ENCODE assay signal across 8 mouse cellular contexts in genomic region chr13:48260690-48261278, GRCm38 (mm10). TPM values are rescaled to one million over a fixed set of nuclear protein-coding genes. Genes with fewer than 3 reads are reported as not detected.
DNase-seq lines count a peak whose midpoint lies in the region; ATAC-seq and TF ChIP-seq lines count a peak whose summit lies in the region.

Gene Id4, plus strand, starts transcription at chr13:48261228.

- DNase-seq in G1E (ENCODE audit: low spot score): no peak
- DNase-seq in cerebellum, adult 11-12 months: peak; percentile 88
- peak; percentile 92 to 97 for DNase-seq in heart, postnatal 14 days
- peak; percentile 52 for DNase-seq in large intestine, adult 2 months (ENCODE audit: low read depth, low spot score)
- peak; percentile 95 for DNase-seq in ovary, adult 18-20 months (ENCODE audit: low spot score)
- peak; percentile 15 for DNase-seq in thymus, postnatal 25 days

- H3K4me2 ChIP-seq in forebrain, embryonic 16.5 days (ENCODE audit: low read length): peak within 1 kb of the TSS; percentile 92
- peak within 1 kb of the TSS; percentile 70 for H3K4me2 ChIP-seq in liver, embryonic 15.5 days

- peak within 1 kb of the TSS; percentile 8; the same call in 1 of the 2 replicates for H3K4me3 ChIP-seq in G1E (ENCODE audit: low read depth, low read length)
- H3K4me3 ChIP-seq in forebrain, embryonic 16.5 days (replicated peaks; ENCODE audit: low read length): peak within 1 kb of the TSS; percentile 91
- peak within 1 kb of the TSS; percentile 52 for H3K4me3 ChIP-seq in liver, embryonic 15.5 days (replicated peaks)

- no peaks in the 10 kb centered on the region for H3K36me3 ChIP-seq in G1E (replicated peaks)
- H3K36me3 ChIP-seq in forebrain, embryonic 16.5 days (ENCODE audit: control insufficient read depth, insufficient read depth): no peaks in the 10 kb centered on the region
- H3K36me3 ChIP-seq in liver, embryonic 15.5 days (replicated peaks): no peaks in the 10 kb centered on the region

- H3K27ac ChIP-seq in forebrain, embryonic 16.5 days (ENCODE audit: low read length): peak within 1 kb of the TSS; percentile 96
- no peak within 1 kb of the TSS for H3K27ac ChIP-seq in liver, embryonic 15.5 days (replicated peaks)

- no peaks in the 10 kb centered on the region for H3K4me1 ChIP-seq in G1E (ENCODE audit: insufficient read depth, low read depth, low read length)
- H3K4me1 ChIP-seq in forebrain, embryonic 16.5 days (replicated peaks; ENCODE audit: control insufficient read depth, insufficient read depth, low read length): peaks cover 25% of the 10 kb centered on the region
- H3K4me1 ChIP-seq in liver, embryonic 15.5 days (replicated peaks): 0 out of 2 replicates have a peak, but pooled peaks cover 6% of the 10 kb centered on the region

- H3K9me3 ChIP-seq in G1E (replicated peaks): peaks cover 30% of the 10 kb centered on the region
- no peaks in the 10 kb centered on the region for H3K9me3 ChIP-seq in forebrain, embryonic 16.5 days (ENCODE audit: control insufficient read depth, low read length)
- no peaks in the 10 kb centered on the region for H3K9me3 ChIP-seq in liver, embryonic 15.5 days (replicated peaks)

- no peak for ATAC-seq in G1E (ENCODE audit: extremely low read depth, insufficient number of reproducible peaks, low FRiP score, poor library complexity, severe bottlenecking)
- ATAC-seq in forebrain, embryonic 16.5 days: peak; percentile 95
- peak; percentile 84 for ATAC-seq in liver, embryonic 15.5 days (ENCODE audit: insufficient read depth)

- intact Hi-C loops in heart, postnatal 14 days (cut with DNase I): loop anchor here (2.0 kb wide), 1 partner anchor 34 kb away; no protein-coding TSS in a partner anchor

- no peak for TF ChIP-seq CTCF in G1E (IDR thresholded peaks at IDR 0.05; ENCODE audit: low read depth, low read length)

- H3K9ac ChIP-seq in forebrain, embryonic 16.5 days (replicated peaks; ENCODE audit: low read depth, low read length): peak within 1 kb of the TSS; percentile 96
- no peak within 1 kb of the TSS for H3K9ac ChIP-seq in liver, embryonic 15.5 days

- H3K27me3 ChIP-seq in G1E (ENCODE audit: insufficient read depth, low read length): no peaks in the 10 kb centered on the region
- H3K27me3 ChIP-seq in forebrain, embryonic 16.5 days (replicated peaks; ENCODE audit: control insufficient read depth, insufficient read depth, low read length): no peaks in the 10 kb centered on the region
- H3K27me3 ChIP-seq in liver, embryonic 15.5 days: peaks cover 55% of the 10 kb centered on the region

- under 1% methylated on average over 50 of the region's 52 CpGs for WGBS in forebrain, embryonic 16.5 days
- under 1% methylated on average over 52 of the region's 52 CpGs for WGBS in large intestine, adult 2 months
- WGBS in liver, embryonic 15.5 days (ENCODE audit: insufficient replicate concordance): 1% methylated on average over 52 of the region's 52 CpGs

RNA-seq across cellular contexts. Expression of gene Id4, which starts in this region (rescaled TPM):
- not detected in 2 replicates for total RNA-seq in G1E (2014; fragmentation: Nextera tagmentation)
- 0.06 TPM in 1 of 2 replicates, not detected in the other for total RNA-seq in G1E (2017)
- not detected in 2 replicates for polyA plus RNA-seq in G1E (2012)
- 72.7 and 77.9 TPM in 2 replicates for polyA plus RNA-seq in forebrain, embryonic 16.5 days (2015; fragmentation: Nextera tagmentation; extraction: Ambion mirVana)
- 1 to 10 TPM; 1.1 to 1.8 TPM for total RNA-seq in heart, postnatal 14 days (2021)
- polyA plus RNA-seq in large intestine, adult 2 months (2012; rRNA removed): 4.3 and 5.4 TPM in 2 replicates
- 0.36 and 0.48 TPM in 2 replicates for polyA plus RNA-seq in liver, embryonic 15.5 days (2015; fragmentation: Nextera tagmentation; extraction: Ambion mirVana)

Comparison
In these comparisons a context has a peak if more than half of its experiments do, and no peak if none do; other contexts are left out.
1. RNA of gene Id4 (polyA plus RNA-seq): 72.7 to 77.9 TPM in forebrain, embryonic 16.5 days; 4.3 to 5.4 TPM in large intestine, adult 2 months, 0.36 to 0.48 TPM in liver, embryonic 15.5 days and not detected in G1E; every median in the first group is over 10 times any median in the second.
2. Peak in ATAC-seq, H3K4me3 ChIP-seq and H3K4me2 ChIP-seq in liver, embryonic 15.5 days; RNA of the gene not detected or under 1 TPM.
3. H3K4me3 ChIP-seq: peak in every context shown above with its lines; median percentile 91 in forebrain, embryonic 16.5 days; 52 in liver, embryonic 15.5 days; 8 in G1E.